Mouse (Mus musculus): ENCODE data around the gene Aatk. TPM values are rescaled to one million over a fixed set of nuclear protein-coding genes. Genes with fewer than 3 reads are reported as not detected.

The Aatk gene
- total and polyA plus RNA-seq, 3 experiments: 0.38 TPM; not detected in 2

DNA sequence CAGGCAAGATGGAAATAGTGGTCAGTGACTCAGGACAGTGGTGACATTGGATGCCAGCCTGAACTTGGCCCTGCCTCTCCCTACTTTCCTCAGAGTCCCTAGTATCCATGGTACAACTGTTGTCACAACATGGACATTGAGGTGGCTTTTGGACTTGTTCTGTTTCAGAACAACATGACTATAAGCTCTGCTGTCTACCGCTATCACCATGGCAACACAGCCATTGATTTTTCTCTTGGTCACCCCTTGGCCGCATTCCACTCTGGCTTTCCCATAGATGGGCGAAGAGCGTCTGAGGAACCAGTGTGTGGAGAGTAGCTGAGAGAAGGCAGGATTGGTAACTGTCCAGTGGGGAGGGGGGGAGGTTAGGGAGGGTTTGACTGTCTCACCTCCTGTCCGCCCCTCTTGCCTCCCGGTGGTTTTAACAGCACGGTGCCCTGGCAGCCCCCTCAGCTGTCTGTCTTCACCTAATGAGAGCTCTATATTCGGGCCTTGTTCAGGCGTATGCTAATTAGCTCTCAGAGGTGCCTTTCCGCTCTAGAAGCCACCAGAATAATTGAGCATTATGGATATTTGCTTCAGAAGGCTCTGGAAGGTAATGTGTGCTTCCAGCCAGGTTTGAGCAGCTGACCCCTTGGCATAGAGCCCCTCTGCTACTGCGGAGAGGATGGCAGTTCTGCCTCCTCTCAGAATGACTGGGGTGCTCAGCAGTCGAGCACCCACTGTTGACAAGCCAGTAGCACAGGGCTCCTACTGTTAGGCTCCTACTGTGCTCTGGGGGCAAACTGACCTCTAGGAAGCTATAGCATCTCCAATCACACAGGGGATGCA is 76.7 kb downstream of the Aatk start:
- DNase-seq (ENCODE audit: low spot score) (no peak), ATAC-seq (ENCODE audit: extremely low read depth, insufficient number of reproducible peaks, low FRiP score, poor library complexity, severe bottlenecking) (no peak)
- no peaks in the 10 kb centered on the region for H3K36me3 ChIP-seq (replicated peaks)

DNA sequence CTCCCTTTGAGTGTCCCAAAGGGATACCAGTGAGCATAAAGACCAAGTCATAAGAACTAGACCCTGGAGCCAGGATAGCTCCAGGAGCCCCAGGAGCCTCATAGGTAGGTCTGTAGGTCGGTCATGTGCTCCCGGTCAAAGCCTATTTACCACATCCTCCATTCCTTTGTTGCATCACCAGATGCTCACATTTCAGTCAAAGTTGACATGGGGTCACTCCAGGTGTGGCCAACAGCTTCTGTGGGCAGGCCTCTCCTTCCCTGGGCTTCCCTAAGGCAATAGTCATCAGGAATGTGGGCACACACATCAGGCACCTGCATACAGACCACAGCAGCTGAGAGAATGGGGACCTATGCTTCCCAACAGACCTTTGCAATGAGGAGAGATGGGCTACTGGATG is 79.1 kb downstream of the Aatk start:
- TF ChIP-seq GATA1 (IDR thresholded peaks at IDR 0.05; ENCODE audit: borderline replicate concordance, low read length): no peak
- no peak for TF ChIP-seq GATA2 (IDR thresholded peaks at IDR 0.05; ENCODE audit: borderline replicate concordance, low read depth, low read length)
- TF ChIP-seq TAL1 (conservative IDR thresholded peaks at IDR 0.05; ENCODE audit: low read depth, low read length): no peak
- no peak for TF ChIP-seq CTCF (IDR thresholded peaks at IDR 0.05; ENCODE audit: low read depth, low read length)
- TF ChIP-seq POLR2AphosphoS5 (IDR thresholded peaks at IDR 0.05; ENCODE audit: insufficient replicate concordance, low read depth, low read length): no peak
- Histone ChIP-seq H3K36me3 (replicated peaks) (no peaks in the 10 kb centered on the region), H3K27me3 (ENCODE audit: insufficient read depth, low read length) (peaks cover 22% of the 10 kb centered on the region), H3K9me3 (replicated peaks) (no peaks in the 10 kb centered on the region), H3K4me1 (ENCODE audit: insufficient read depth, low read depth, low read length) (no peaks in the 10 kb centered on the region), H3K4me3 (ENCODE audit: low read depth, low read length) (no peak overlapping the region)
- ATAC-seq (ENCODE audit: extremely low read depth, insufficient number of reproducible peaks, low FRiP score, poor library complexity, severe bottlenecking) (no peak), DNase-seq (ENCODE audit: low spot score) (no peak)

More for the DNA sequence above, 76.7 kb downstream of the Aatk start:
- Histone ChIP-seq H3K4me3 (ENCODE audit: low read depth, low read length) (no peak overlapping the region), H3K4me1 (ENCODE audit: insufficient read depth, low read depth, low read length) (no peaks in the 10 kb centered on the region), H3K9me3 (replicated peaks) (no peaks in the 10 kb centered on the region), H3K27me3 (ENCODE audit: insufficient read depth, low read length) (peaks cover 19% of the 10 kb centered on the region)
- TF ChIP-seq POLR2AphosphoS5 (IDR thresholded peaks at IDR 0.05; ENCODE audit: insufficient replicate concordance, low read depth, low read length) (no peak), CTCF (IDR thresholded peaks at IDR 0.05; ENCODE audit: low read depth, low read length) (no peak), GATA2 (IDR thresholded peaks at IDR 0.05; ENCODE audit: borderline replicate concordance, low read depth, low read length) (no peak)

DNA sequence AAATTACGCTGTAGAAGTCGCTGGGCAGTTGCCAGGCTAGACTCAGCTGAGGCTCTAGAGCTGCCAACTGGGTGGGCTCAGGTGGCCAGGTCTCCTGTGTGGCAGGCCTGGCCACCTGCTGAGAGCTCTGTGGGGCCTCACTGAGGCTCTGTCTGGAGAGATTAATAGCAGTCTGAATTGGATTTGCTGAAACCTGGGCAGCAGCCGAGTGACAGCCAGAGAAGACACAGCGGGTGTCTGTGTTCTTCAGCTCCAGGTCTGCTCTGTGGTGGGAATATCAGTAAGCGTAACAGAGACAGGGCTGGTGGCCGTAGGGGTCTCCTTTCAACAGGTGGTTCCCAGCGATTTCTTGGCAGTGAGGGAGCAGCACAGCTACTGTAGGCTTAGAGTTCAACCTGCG is 79.6 kb downstream of the Aatk start:
- no peaks in the 10 kb centered on the region for H3K36me3 ChIP-seq (replicated peaks)
- TF ChIP-seq CTCF (IDR thresholded peaks at IDR 0.05; ENCODE audit: low read depth, low read length): no peak
- TF ChIP-seq GATA1 (IDR thresholded peaks at IDR 0.05; ENCODE audit: borderline replicate concordance, low read length): no peak
- no peak for TF ChIP-seq TAL1 (conservative IDR thresholded peaks at IDR 0.05; ENCODE audit: low read depth, low read length)
- no peak for TF ChIP-seq POLR2AphosphoS5 (IDR thresholded peaks at IDR 0.05; ENCODE audit: insufficient replicate concordance, low read depth, low read length)
- no peak for TF ChIP-seq GATA2 (IDR thresholded peaks at IDR 0.05; ENCODE audit: borderline replicate concordance, low read depth, low read length)
- H3K4me3 ChIP-seq (ENCODE audit: low read depth, low read length): no peak overlapping the region

GRCm38 (mm10) chr11:119966294-119966693 is 80.7 kb downstream of the Aatk start:
- ATAC-seq (ENCODE audit: extremely low read depth, insufficient number of reproducible peaks, low FRiP score, poor library complexity, severe bottlenecking) (no peak), DNase-seq (ENCODE audit: low spot score) (no peak)
- H3K36me3 ChIP-seq (replicated peaks): no peaks in the 10 kb centered on the region
- H3K4me3 ChIP-seq (ENCODE audit: low read depth, low read length): no peak overlapping the region
- H3K27me3 ChIP-seq (ENCODE audit: insufficient read depth, low read length): peaks cover 23% of the 10 kb centered on the region
- H3K9me3 ChIP-seq (replicated peaks): no peaks in the 10 kb centered on the region
- TF ChIP-seq GATA1 (IDR thresholded peaks at IDR 0.05; ENCODE audit: borderline replicate concordance, low read length): no peak
- no peak for TF ChIP-seq POLR2AphosphoS5 (IDR thresholded peaks at IDR 0.05; ENCODE audit: insufficient replicate concordance, low read depth, low read length)
- no peak for TF ChIP-seq GATA2 (IDR thresholded peaks at IDR 0.05; ENCODE audit: borderline replicate concordance, low read depth, low read length)
- TF ChIP-seq TAL1 (conservative IDR thresholded peaks at IDR 0.05; ENCODE audit: low read depth, low read length): no peak
- no peak for TF ChIP-seq CTCF (IDR thresholded peaks at IDR 0.05; ENCODE audit: low read depth, low read length)
- H3K4me1 ChIP-seq (ENCODE audit: insufficient read depth, low read depth, low read length): no peaks in the 10 kb centered on the region

More for the DNA sequence above, 79.6 kb downstream of the Aatk start:
- ATAC-seq (ENCODE audit: extremely low read depth, insufficient number of reproducible peaks, low FRiP score, poor library complexity, severe bottlenecking) (no peak), DNase-seq (ENCODE audit: low spot score) (no peak)
- peaks cover 22% of the 10 kb centered on the region for H3K27me3 ChIP-seq (ENCODE audit: insufficient read depth, low read length)
- no peaks in the 10 kb centered on the region for H3K9me3 ChIP-seq (replicated peaks)
- no peaks in the 10 kb centered on the region for H3K4me1 ChIP-seq (ENCODE audit: insufficient read depth, low read depth, low read length)

- TF ChIP-seq TAL1 (conservative IDR thresholded peaks at IDR 0.05; ENCODE audit: low read depth, low read length): no peak
- no peak for TF ChIP-seq GATA1 (IDR thresholded peaks at IDR 0.05; ENCODE audit: borderline replicate concordance, low read length)
- TF ChIP-seq GATA2 (IDR thresholded peaks at IDR 0.05; ENCODE audit: borderline replicate concordance, low read depth, low read length): no peak
- no peak for TF ChIP-seq CTCF (IDR thresholded peaks at IDR 0.05; ENCODE audit: low read depth, low read length)
- no peak for TF ChIP-seq POLR2AphosphoS5 (IDR thresholded peaks at IDR 0.05; ENCODE audit: insufficient replicate concordance, low read depth, low read length)
- Histone ChIP-seq H3K4me3 (ENCODE audit: low read depth, low read length) (no peak overlapping the region), H3K9me3 (replicated peaks) (no peaks in the 10 kb centered on the region), H3K4me1 (ENCODE audit: insufficient read depth, low read depth, low read length) (no peaks in the 10 kb centered on the region), H3K36me3 (replicated peaks) (no peaks in the 10 kb centered on the region), H3K27me3 (ENCODE audit: insufficient read depth, low read length) (peaks cover 23% of the 10 kb centered on the region)
- DNase-seq (ENCODE audit: low spot score) (no peak), ATAC-seq (ENCODE audit: extremely low read depth, insufficient number of reproducible peaks, low FRiP score, poor library complexity, severe bottlenecking) (no peak)
These were observed 81.9 kb downstream of the Aatk start for GRCm38 (mm10) chr11:119965053-119965452.

GRCm38 (mm10) chr11:119961511-119961910 is 85.5 kb downstream of the Aatk start:
- ATAC-seq (ENCODE audit: extremely low read depth, insufficient number of reproducible peaks, low FRiP score, poor library complexity, severe bottlenecking) (no peak), DNase-seq (ENCODE audit: low spot score) (no peak)
- peaks cover 17% of the 10 kb centered on the region for H3K27me3 ChIP-seq (ENCODE audit: insufficient read depth, low read length)

More at GRCm38 (mm10) chr11:119961511-119961910, 85.5 kb downstream of the Aatk start:
- Histone ChIP-seq H3K4me3 (ENCODE audit: low read depth, low read length) (no peak overlapping the region), H3K9me3 (replicated peaks) (no peaks in the 10 kb centered on the region), H3K36me3 (replicated peaks) (no peaks in the 10 kb centered on the region), H3K4me1 (ENCODE audit: insufficient read depth, low read depth, low read length) (no peaks in the 10 kb centered on the region)
- TF ChIP-seq POLR2AphosphoS5 (IDR thresholded peaks at IDR 0.05; ENCODE audit: insufficient replicate concordance, low read depth, low read length) (no peak), GATA1 (IDR thresholded peaks at IDR 0.05; ENCODE audit: borderline replicate concordance, low read length) (no peak), CTCF (IDR thresholded peaks at IDR 0.05; ENCODE audit: low read depth, low read length) (no peak), GATA2 (IDR thresholded peaks at IDR 0.05; ENCODE audit: borderline replicate concordance, low read depth, low read length) (no peak), TAL1 (conservative IDR thresholded peaks at IDR 0.05; ENCODE audit: low read depth, low read length) (no peak)

Measured in G1E (cell line).